Mouse (Mus musculus): Measurements from ENCODE around the gene Bhlhe40.

Bhlhe40 gene

DNA sequence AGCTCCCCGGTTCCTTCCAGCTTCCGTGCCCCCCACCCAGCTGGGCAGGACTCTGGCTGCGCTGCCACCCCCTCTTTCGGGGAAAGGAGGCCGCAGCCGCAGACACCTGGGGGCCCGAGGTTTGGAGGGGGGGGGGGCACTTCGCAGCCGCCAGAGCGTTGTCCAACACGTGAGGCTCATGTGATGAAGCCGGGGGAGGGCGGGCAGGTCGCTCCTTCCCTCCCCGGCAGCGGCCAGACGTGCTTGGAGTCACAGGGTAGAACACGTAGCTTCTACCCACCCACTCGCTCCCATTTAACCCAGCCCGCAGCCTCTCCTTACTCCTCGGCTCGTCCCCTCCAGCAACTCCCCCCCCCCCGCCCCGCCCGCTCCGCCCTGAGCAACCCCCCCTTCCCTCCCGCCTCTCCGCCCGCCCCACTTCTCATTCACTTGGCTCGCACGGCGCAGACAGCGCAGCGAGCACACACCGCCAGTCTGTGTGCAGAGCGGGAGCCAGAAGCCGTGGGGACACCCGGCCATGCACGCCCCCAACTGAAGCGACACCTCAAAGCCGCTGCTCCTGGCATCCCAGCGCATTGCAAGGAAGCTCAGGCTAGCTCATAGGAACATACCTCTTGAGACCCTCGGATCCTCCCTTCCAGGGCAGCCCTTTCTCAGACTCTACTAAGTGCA is at the start of gene Bhlhe40:
Gene Bhlhe40, plus strand, starts transcription at position 424 of the 672 bp plus-strand sequence.
- peak; percentile 96 for DNase-seq

DNA sequence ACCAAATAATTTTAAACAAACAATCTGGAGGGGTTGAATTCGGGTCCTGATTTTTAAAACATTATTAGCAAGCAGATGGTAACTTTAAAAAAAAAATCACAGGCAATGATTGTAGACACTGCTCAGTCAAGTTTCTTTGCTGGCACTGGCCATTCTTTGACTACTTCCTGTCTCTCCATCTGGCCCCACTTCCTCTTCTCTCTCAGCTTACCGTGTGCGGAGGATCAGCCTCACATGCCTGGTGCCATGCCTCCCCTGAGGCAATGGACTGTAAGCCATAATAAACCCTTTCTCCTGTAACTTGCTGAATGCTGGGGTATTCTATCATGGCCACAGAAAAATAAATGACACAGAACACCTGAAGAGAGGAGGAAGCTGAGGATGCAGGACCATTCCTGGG is 48.8 kb upstream of the Bhlhe40 start:
- no peak for DNase-seq

DNA sequence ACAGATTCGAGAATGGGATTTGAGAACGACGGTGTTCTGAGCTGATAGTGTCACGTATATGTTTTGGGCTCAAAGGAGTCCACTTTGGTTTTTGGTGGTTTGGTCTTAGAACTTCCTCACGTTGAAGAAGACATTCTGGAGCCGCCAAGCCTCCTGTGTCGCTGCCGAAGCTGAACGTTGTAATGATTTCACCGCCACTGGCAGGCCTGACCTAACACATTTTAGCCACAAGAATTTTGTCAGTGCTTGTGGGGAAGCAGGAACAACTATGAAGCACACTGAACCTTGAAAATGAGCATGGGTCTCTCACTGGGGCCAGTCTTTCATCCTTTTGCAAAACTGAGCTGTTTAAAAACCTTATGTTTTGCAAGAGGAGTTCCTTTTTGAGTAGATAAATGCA is 42.4 kb upstream of the Bhlhe40 start:
- no peak for DNase-seq

DNA sequence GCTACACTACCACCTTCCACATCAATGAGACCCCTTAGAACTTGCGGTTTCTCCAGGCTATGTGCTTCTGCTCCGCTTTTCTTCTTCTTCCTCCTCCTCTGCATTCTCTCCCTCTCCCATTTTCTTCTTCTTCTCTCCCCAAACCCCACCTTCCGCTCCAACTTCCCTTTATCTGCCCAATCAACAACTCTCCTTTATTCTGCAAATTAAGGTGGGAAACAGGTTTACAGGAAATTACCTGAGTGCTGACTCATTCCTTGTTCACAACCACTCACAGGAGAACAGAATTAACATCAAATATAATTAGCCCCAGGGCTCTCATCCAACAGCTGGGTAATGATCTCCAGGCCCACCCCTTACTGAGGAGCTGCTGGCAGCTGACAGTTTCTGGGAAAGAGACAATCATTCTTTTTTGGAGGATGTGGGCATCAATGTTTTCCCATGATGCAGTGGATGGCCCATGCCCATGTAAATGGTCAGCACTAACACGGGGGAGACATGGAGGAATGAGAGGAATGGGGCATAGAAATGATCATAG is 37.3 kb upstream of the Bhlhe40 start:
- DNase-seq: peak; percentile 86

DNA sequence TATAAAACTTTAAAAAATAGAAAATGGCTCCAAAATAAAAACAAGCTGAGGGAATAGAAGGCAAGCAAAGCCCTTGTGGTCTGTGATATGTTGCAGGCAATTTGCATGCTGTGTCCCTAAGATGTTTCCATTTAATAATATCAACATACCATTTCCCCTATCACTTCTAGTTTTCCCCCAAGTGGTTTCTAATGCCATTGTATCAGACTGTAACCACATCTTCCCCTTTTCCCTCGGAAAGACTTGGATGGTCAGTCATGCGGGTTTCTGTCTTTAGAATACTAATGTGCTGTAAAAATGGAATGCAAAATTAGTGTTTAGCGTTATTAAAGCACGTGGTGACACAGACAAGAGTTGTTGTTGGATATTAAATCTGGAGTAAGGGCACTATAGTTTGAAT is 35.5 kb upstream of the Bhlhe40 start:
- no peak for DNase-seq

DNA sequence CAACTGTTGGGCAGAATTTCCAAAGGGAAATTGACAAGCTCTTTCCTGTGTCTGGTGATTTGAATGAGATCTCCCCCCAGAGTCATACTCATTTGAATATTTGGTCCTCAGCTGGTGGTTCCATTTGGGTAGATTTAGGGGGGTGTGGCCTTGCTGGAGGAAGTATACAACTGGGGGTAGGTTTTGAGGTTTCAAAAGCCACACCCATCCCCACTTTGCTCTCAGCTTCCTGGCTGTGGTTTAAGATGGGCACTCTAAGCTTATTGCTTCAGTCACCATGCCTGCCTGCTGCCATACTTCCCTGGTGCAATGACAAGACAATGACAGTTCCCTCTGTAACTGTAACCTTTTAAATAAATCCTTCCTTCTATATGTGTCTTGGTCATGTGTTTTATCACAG is 29.7 kb upstream of the Bhlhe40 start:
- no peak for DNase-seq

DNA sequence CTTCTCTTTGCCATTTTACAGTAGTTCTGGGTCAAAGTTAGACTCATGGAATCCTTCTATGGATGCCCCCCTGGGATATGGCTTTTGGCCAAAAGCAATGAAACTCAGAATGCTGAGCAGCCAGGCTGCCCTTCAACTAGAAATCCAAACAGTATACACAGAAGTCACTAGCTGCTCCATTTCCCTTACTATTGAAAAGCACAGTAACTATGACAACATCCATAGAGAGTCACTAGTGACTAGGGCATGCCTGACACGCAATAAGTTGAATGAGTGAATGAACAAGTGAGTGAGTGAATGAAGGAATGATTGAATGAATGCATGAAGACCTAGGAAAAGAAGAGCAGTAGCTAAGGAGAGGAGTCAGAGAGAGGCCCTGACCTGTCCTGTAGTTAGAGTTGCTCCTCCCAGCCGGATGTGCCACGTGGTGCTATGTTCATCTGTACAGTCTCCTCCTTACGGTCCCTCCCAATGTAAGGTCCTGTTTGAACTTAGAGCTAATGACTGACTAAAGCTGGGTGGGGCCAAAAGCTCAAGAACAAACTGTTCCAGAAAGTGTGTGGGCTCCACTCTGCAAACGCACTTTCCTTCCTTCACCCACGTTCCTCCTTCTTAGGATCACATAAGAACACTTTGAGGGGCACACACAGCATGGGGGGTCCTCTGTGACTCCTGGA is 22.1 kb upstream of the Bhlhe40 start:
- DNase-seq: peak; percentile 89

DNA sequence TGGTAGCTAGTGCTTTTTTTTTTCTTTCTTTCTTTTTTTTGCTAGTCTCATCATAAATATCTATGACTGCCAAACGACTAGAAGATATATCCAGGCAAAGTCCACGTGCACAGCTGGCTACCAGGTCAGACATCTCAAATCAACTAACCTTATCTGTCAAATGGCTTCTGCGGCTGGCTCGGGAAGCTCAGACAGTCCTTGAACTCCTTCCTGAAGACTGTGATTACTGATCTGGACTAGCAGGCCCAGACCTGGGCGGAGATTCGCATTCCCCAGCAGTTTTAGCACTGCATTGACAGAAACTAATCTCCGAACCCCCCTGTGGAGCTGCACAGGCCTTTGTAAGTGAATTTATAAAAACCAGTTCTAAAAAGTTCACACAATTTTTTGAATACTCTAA is 18.4 kb upstream of the Bhlhe40 start:
- no peak for DNase-seq

DNA sequence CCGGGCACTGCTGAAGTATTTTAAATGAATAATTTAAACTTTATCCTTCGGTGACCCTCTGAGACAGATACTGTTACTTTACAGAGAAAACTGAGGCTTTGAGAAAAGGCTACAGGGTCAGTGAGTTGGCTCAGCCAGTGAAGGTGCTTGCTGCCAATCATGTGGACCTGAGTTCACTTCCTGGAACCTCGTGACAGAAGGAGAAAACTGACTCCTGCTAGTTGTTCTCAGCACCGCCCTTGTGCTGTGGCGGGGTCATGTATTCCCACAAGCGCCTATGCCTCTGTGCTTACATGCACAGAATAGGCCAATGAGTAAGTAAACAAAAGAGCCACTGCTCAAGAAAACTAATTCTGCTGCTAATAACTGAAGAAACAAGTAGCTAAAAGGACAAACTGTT is 17.4 kb upstream of the Bhlhe40 start:
- peak; percentile 58 for DNase-seq

DNA sequence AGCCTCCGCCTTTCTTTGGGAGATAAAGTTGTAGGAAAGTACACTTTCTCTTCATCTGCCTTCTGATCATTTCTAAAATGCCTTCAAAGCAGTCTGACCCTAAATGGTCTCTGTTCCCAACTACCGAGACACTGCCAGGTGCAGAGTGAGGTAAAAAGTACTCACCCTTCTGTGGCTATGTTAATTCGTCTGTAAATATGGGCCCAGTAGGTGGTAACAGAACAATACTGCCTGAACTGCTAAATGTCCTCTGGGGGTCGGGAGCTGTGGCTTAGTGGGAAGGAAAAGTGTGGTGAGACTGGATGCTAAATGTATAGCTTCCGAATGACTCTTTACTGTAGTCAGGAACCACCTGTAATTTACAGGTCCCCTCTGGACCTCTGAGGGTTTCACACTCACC is 16.1 kb upstream of the Bhlhe40 start:
- no peak for DNase-seq

DNA sequence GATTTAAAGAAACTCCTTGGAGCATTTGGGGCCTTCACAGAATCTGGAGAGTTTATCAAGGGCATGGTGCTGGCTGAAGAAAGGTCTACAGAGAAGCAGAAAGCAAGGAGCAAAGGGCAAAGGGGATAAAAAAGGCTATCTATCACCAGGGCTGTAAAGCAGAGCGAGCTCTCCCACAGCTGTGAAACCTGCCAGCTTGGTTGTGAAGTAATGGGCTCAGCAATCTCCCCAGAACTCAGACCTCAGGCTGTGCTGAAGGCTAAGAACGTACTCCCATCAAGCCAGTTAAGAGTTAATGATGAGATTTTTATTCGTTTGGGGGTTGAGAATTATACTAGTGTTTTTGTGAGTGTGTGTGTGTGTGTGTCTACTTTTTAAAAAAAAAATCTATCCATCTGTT is 13.3 kb upstream of the Bhlhe40 start:
- no peak for DNase-seq

DNA sequence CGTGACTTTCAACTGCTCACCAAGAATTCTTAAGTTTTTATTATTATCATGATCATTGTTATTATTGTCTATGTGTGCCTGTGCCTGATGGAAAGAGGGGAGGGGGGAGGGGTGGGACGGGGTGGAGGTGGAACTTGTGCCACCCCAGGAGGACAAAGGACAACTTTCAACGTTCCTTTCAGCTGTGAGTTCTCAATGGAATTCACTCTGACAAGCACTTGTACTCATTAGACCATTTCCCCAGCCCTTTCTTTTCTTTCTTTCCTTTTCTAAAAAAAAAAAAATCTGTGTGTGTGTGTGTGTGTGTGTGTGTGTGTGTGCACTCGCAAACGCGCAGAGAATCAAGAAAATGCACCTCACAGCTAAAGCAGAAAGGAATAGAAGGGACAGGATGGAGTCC is 12.4 kb upstream of the Bhlhe40 start:
- DNase-seq: no peak

DNA sequence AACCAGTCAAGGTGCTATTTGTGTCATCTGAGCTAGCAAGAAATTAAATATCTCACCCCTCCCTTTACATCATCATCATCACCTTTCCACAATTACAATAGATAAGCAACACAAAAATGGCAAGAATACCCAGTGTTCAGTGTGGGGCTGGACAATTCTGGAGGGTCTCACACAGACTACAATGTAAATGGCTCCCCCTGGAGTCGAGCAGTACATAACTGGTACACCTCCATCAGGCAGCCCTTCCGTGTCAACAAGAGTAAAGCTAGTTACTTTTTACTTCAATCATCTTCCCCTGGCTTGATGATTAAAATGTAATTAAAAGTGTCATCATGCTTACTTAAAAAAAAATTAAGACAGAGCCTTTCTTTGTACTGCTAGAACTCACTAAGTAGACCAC is 4.6 kb upstream of the Bhlhe40 start:
- peak; percentile 51 for DNase-seq

DNA sequence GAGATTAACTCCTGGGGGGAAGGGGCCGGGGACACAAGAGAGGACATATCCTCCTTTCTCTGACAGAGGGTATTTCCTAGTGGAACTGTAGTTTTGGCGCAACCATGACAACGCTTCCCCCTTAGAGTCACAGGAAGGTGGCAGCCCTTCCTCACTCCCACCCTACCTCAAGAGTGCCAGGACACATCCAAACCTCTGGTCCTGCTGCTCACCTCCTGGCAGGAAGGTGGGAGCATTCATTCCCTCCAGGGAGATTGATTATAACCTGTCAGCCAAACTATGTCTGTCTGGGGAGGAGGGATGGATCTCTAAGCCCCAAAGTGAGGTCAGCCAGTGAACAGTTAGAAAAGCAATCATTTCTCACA is 2.4 kb upstream of the Bhlhe40 start:
- DNase-seq: peak; percentile 72

DNA sequence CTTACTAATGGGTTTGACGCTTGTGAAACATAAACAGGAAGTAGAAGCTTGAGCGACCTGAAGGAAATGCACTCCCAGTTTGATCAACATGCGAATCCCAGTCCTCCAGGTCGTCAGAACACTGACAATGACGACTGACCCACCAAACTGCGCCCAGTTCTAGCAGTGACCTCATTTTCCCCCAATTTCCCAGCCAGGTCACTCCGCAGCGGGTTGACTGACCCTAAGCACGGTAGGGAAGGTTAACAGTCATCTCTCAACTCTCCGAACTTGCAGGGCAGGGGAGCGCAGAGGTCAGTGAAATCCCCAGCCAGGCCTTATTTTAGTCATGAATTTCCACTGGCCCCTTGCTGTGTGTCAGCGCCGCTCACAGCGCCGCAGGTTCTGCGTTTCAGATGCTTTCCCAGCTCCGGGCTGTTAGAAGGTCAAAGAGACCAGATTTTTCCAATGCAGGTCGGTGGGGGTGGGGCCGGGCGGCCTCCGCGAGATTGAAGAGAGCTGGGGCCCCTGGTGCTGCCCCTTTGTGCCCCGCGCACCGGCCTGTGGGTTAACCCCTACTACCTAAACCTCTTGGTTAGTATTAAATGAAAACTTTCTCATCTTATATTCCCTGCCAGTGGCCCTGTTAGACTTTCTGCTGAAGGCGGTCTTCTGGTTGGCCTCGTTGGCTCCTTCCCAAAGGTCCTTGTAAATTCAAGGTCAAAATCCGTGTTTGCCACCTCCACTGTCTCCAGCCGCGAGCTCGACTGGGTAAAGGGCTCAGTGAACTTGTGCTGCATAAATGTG is 1.8 kb upstream of the Bhlhe40 start:
- DNase-seq: peak; percentile 96

DNA sequence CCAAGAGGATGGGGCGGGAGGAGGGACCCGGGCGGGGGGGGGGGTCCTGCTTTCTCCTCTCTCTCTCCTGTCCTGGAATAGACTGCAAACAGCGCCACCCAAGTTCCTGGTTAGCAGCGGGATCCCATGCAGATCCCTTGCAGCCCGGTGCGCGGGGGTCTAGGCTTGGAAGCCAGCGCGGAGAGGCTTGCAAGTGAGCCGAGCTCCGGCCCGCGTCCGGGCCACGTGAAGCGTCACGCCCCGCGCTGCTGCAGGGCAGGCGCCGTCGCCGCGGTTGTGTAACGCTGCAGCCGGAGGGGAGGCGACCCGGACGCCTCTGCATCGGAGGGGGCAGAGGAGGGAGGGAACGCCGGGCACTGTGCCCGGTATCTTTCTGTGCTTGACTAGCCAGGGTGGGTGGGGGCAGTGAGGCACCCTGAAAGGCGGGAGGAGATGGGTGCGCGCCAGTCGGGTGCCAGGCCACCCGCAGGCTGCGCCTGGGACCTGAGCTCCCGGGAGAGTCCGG is 1.2 kb upstream of the Bhlhe40 start:
- peak; percentile 99 for DNase-seq

DNA sequence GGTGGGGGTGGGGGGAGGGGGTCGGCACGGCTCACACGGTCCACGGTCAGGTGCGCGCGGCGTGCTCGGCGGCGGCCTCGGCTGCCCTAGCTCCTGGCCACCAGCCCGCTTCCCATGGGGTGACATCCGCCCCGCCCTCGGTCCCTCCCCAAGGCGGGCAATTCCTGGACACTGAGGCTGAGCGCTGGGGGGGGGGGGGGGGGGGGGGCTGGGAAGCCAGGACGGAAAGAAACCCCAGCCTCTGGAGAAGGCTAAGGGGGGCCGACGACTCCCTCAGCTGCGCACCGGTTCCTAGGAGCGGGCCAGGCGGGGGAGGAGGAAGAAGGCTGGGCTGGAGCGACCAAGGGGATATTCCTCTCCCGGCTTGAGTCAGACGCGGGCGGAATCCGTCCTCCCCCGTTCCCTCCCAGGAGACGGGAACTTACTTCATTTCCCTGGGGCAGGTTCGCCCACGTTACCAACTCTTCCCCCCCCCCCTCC is 663 bp upstream of the Bhlhe40 start:
- no peak for DNase-seq

DNA sequence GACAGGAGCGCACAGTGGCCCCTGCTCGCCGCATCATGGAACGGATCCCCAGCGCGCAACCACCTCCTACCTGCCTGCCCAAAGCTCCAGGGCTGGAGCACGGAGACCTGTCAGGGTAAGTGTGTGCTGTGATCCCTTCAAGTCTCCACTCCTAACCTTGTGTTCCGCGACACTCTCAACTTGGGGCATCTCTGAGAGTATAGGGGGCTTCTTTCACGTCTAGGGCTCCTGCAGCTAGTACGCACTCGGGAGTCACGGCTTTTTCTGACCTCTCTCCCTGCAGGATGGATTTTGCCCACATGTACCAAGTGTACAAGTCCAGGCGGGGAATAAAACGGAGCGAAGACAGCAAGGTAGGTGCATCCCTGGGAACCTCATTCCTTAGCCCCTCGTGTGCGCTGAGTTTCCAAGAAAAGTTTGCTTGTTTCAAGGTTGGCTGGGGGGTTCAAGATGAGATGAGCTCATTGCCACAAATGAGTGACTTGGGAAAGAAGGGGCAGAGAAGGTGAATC is 505 bp downstream of the Bhlhe40 start:
- no peak for DNase-seq

DNA sequence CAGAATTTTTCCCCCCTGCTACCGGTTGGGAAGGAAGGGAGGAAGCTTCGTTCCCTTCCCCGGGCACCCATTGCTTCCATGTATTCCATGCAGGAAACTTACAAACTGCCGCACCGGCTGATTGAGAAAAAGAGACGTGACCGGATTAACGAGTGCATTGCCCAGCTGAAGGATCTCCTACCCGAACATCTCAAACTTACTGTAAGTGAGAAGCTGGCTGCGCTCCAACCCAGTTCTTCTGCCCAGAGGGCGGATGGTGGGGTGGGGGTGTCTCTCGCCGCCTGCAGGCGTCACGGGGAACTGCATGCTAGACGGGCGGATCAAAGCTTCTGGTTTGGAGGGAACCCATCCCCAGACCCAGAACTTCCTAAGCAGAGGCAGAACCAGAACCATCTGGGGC is 983 bp downstream of the Bhlhe40 start:
- DNase-seq: peak; percentile 95

DNA sequence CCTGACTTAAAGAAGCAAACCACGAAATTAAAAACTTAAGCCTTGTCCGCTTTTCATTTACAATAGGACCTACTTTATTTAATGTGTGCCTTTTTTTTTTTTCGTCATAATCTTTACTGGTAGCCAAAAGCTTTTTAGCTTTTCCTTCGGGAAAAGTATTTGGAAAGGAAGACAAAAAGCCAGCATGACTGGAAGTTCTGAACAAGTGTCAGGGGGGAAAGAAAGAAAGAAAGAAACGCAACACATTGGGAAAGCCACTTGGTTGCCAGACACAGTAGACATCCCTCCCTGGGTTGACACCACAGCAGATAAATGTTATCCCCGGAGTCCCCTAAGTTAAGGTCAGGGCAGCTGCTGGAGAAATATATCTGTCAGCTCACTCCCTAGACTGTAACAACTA is 1.5 kb downstream of the Bhlhe40 start:
- DNase-seq: no peak

DNA sequence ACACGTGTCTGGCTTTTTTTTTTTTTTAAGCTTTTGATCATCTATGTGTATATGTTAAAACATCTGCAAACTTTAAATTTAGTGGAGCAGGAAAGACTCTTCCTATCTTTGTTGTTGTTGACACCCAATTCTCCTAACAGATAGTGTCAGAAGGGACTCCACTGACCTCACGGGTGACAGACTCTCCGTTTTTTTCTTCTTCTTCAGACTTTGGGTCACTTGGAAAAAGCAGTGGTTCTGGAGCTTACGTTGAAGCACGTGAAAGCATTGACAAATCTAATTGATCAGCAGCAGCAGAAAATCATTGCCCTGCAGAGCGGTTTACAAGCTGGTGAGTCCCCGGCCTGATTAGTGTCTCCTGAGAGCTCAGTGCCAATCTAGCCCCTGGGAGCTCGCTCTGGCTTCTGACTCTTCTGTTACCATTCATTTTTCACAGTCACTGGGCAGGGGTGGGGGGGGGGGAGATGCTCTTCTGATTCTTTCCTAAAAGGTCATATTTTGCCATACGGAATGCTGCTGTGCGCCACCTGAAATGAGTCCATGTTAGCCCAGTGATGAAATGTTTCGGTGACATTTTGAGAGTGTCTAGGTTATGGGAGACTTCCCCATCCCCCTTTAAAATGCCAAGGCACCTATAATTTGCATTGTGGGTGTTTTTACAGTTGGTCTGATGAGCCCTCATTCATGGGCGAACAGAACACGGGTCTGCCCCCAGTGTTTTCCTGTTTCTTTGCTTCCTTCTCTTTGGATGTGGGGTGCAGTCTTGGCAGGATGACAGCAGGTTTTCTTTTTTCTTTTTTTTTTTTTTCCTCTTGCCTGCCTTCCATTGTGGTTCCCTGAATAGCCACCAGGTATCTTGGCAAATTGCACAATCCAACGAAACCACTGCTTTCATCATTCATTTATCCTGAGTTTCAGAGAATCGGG is 2.1 kb downstream of the Bhlhe40 start:
- DNase-seq: peak; percentile 26

Measured in kidney, adult 9 months (tissue).